Comparison of ENCODE assay signal across 19 mouse cellular contexts in the genomic region with DNA sequence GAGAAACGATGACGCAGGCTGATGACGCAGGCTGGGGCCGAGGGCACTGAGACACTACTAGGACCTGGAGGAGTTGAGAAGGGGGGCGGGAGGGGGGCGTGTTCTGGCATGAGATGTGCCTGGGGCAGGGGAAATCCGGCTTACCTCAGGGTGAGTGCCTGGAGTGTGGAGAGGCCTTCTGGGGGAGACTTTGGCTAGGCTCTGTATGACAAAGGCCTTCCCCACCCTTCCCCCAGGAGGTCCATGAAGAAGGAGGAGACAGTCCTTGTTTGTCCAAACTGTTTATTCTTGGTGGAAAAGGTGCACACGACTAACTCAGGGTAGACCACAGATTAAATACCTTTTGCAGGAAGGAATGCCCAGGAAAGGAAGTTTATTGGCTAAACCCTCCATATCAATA. TPM values are rescaled to one million over a fixed set of nuclear protein-coding genes. Genes with fewer than 3 reads are reported as not detected.
"Had no signal": no experiment of that assay in that cellular context is flagged by ENCODE, and none has a peak within 500 bp of the region (broad histone marks: within the 10 kb centered on the region; RNA-seq: fewer than 3 reads in every experiment).

No protein-coding gene starts in this region.

- H3K4me2 ChIP-seq: liver, embryonic 13.5 days; midbrain, embryonic 12.5 days; midbrain, embryonic 15.5 days; neural tube, embryonic 13.5 days had no signal

- DNase-seq: kidney, adult 2 months; kidney, postnatal 25 days; layer of hippocampus, postnatal 36 days; liver, embryonic 13.5 days; lung, adult 2 months; lung, postnatal 14 days; retina, postnatal 1 day; thymus, adult 2 months; thymus, postnatal 14 days; thymus, postnatal 4 days had no signal

- H3K27ac ChIP-seq: kidney, postnatal 0 days; left cerebral cortex, adult 2 months; liver, embryonic 13.5 days; macrophage; midbrain, embryonic 12.5 days; midbrain, embryonic 15.5 days; neural tube, embryonic 13.5 days; stomach, postnatal 0 days had no signal

- H3K27me3 ChIP-seq: liver, embryonic 13.5 days; midbrain, embryonic 12.5 days; midbrain, embryonic 15.5 days; neural tube, embryonic 13.5 days had no signal

- H3K4me1 ChIP-seq: liver, embryonic 13.5 days; midbrain, embryonic 12.5 days; midbrain, embryonic 15.5 days; neural tube, embryonic 13.5 days had no signal

- H3K9ac ChIP-seq: liver, embryonic 13.5 days; midbrain, embryonic 12.5 days; midbrain, embryonic 15.5 days; neural tube, embryonic 13.5 days had no signal

- H3K36me3 ChIP-seq: liver, embryonic 13.5 days; midbrain, embryonic 12.5 days; midbrain, embryonic 15.5 days; neural tube, embryonic 13.5 days had no signal

- H3K4me3 ChIP-seq: left cerebral cortex, adult 2 months; liver, embryonic 13.5 days; midbrain, embryonic 12.5 days; midbrain, embryonic 15.5 days; myocyte; neural tube, embryonic 13.5 days had no signal

- ATAC-seq: midbrain, embryonic 15.5 days had no signal

- H3K9me3 ChIP-seq: liver, embryonic 13.5 days; midbrain, embryonic 12.5 days; midbrain, embryonic 15.5 days; neural tube, embryonic 13.5 days had no signal

RNA-seq across cellular contexts. Expression of a gene that starts 36.3 kb away (rescaled TPM):
- polyA plus RNA-seq: liver, adult 2 months; macrophage had no signal
